In the genomic region with DNA sequence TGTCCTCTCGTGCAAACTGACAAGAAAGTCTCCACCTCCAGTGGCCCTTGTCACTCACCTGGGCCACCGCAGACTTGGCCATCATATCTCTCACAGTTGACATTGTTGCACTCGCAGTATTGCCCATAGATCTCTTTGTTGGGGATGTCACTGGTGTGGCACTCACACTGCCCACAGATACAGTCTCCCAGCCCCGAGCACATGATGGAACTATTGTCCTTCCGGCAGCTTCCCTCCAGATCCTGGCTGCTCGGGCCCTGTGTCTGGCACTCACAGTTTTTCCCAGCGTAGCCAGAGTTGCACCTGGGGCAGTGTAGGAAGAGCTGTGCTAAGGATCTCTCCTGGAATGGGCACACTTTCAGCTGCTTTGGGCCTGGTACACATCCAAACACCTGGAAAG, we compare ENCODE assay signal across 32 mouse cellular contexts. TPM values are rescaled to one million over a fixed set of nuclear protein-coding genes. Genes with fewer than 3 reads are reported as not detected.
"Had no signal": no experiment of that assay in that cellular context is flagged by ENCODE, and none has a peak within 500 bp of the region (broad histone marks: within the 10 kb centered on the region; RNA-seq: fewer than 3 reads in every experiment).

No protein-coding gene starts in this region.

- H3K4me3 ChIP-seq: heart, embryonic 12.5 days; heart, embryonic 13.5 days; heart, embryonic 15.5 days; hindbrain, embryonic 10.5 days; hindbrain, embryonic 12.5 days; hindbrain, embryonic 13.5 days; hindbrain, embryonic 15.5 days; intestine, embryonic 15.5 days; kidney, embryonic 15.5 days; layer of hippocampus, adult 2 months had no signal

- H3K27me3 ChIP-seq: heart, embryonic 15.5 days; hindbrain, embryonic 12.5 days; hindbrain, embryonic 13.5 days; hindbrain, embryonic 15.5 days; intestine, embryonic 15.5 days; kidney, embryonic 15.5 days had no signal

- DNase-seq: heart, postnatal 10 days; heart, postnatal 14 days; heart, postnatal 36 days; heart, postnatal 4 days; kidney, adult 11 months; kidney, adult 18-20 months; kidney, adult 2 months; kidney, adult 8-10 months; kidney, adult 9 months; kidney, postnatal 10 days; kidney, postnatal 14 days; kidney, postnatal 25 days; kidney, postnatal 4 days; layer of hippocampus, adult 9-11 months; layer of hippocampus, postnatal 36 days had no signal

- H3K27ac ChIP-seq: heart, embryonic 13.5 days; heart, embryonic 15.5 days; hindbrain, embryonic 10.5 days; hindbrain, embryonic 12.5 days; hindbrain, embryonic 13.5 days; hindbrain, embryonic 14.5 days; hindbrain, embryonic 15.5 days; hindbrain, postnatal 0 days; intestine, embryonic 15.5 days; kidney, embryonic 15.5 days; kidney, postnatal 0 days; layer of hippocampus, adult 2 months had no signal

- H3K9me3 ChIP-seq: heart, embryonic 12.5 days; heart, embryonic 13.5 days; heart, embryonic 15.5 days; hindbrain, embryonic 10.5 days; hindbrain, embryonic 12.5 days; hindbrain, embryonic 13.5 days; hindbrain, embryonic 15.5 days; intestine, embryonic 15.5 days; kidney, embryonic 15.5 days had no signal

- H3K4me1 ChIP-seq: heart, embryonic 12.5 days; heart, embryonic 13.5 days; heart, embryonic 15.5 days; hindbrain, embryonic 10.5 days; hindbrain, embryonic 12.5 days; hindbrain, embryonic 13.5 days; hindbrain, embryonic 15.5 days; intestine, embryonic 15.5 days; kidney, embryonic 15.5 days had no signal

- H3K36me3 ChIP-seq: heart, embryonic 12.5 days; heart, embryonic 13.5 days; heart, embryonic 15.5 days; hindbrain, embryonic 10.5 days; hindbrain, embryonic 12.5 days; hindbrain, embryonic 13.5 days; hindbrain, embryonic 15.5 days; intestine, embryonic 15.5 days had no signal

RNA-seq across cellular contexts. Expression of a gene that starts 16.7 kb away (rescaled TPM):
- polyA plus RNA-seq: heart, embryonic 12.5 days; heart, embryonic 13.5 days; heart, embryonic 14.5 days; heart, embryonic 15.5 days; heart, postnatal 0 days; hindbrain, embryonic 10.5 days; hindbrain, embryonic 11.5 days; hindbrain, embryonic 12.5 days; hindbrain, embryonic 13.5 days; hindbrain, embryonic 14.5 days; hindbrain, postnatal 0 days; inflammation-experienced regulatory T-cells, adult 6 months; kidney, adult 2 months had no signal

RNA-seq across cellular contexts. Expression of a gene that starts 40.7 kb away (rescaled TPM):
- polyA plus RNA-seq: heart, postnatal 0 days; inflammation-experienced regulatory T-cells, adult 6 months had no signal
